Mouse (Mus musculus) brown adipose tissue, adult 24 weeks (tissue): ENCODE measurements around the gene Zfp868. TPM values are rescaled to one million over a fixed set of nuclear protein-coding genes. Genes with fewer than 3 reads are reported as not detected.
"Not testable (repeated sequence)": the region's sequence is repeated elsewhere in the genome, so short reads cannot be mapped to it uniquely, and the experiment has no call there.

ENCODE experiments used
- H3K27ac ChIP-seq: fragments of 200-500 bp; replicated peaks from 2 replicates; pipeline ENCODE4 v1.5.1; 2012; ENCODE audit warnings: low read depth, mild to moderate bottlenecking, low read length
- H3K4me1 ChIP-seq: fragments of 200-500 bp; 2 replicates; pipeline ENCODE4 v1.6.1; 2012; ENCODE audit warnings: low read length, mixed read lengths; ENCODE audit not compliant: control insufficient read depth, insufficient read depth, insufficient read length
- H3K4me3 ChIP-seq: fragments of 200-500 bp; 2 replicates; pipeline ENCODE4 v1.5.1; 2012; ENCODE audit warnings: low read depth, mild to moderate bottlenecking, low read length, moderate library complexity; ENCODE audit not compliant: insufficient read depth
- polyA plus RNA-seq: library from polyadenylated mRNA; stranded (reverse); fragments of >200 nt; gene quantifications from 2 replicates; pipeline ENCODE4 v1.2.4, GENCODE M21; 2012; ENCODE audit not compliant: missing spikeins, insufficient read depth, insufficient read length

Gene Zfp868
- polyA plus RNA-seq, result 6.7 and 7.7 TPM in 2 replicates

DNA sequence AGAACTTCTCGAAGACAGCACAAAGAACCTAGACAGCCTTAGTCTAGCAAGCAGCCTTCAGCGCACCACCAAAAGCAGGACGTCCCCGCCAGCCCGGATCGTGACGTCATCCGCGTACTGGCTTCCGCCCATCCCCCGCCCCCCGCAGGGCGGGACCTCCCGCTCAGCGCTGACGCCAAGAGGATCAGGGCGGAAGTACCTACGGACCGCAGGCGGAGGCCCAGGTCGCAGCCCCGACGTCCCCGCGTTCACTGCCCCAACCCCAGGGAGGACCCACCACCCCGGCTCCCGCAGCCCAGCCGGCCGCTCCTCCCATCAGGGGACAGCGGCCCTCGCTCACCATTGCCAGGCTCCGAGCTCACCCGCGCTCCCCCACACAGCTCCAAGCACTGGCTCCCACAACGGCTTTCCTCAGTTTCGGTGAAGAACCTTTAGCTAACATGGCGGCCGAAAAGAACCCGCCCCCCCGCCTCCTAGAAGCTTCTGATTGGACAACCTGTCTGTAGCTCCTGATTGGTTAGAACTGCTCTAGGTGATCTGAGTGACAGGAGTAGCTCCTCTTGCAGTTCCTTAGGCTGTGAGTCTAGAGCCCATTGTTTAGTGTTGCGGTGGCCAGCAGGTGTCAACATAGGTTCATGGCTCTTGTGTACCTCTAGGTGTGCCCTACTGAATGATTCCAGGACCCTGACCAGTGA is at the start of gene Zfp868:
TSS of gene Zfp868 (minus strand) at position 454 of the 695 bp plus-strand sequence.
- peak within 1 kb of the TSS; percentile 97 for H3K27ac ChIP-seq
- peak within 1 kb of the TSS; percentile 89 for H3K4me3 ChIP-seq
- 0 out of 2 replicates have a peak, but pooled peaks cover 3% of the 10 kb centered on the region for H3K4me1 ChIP-seq

DNA sequence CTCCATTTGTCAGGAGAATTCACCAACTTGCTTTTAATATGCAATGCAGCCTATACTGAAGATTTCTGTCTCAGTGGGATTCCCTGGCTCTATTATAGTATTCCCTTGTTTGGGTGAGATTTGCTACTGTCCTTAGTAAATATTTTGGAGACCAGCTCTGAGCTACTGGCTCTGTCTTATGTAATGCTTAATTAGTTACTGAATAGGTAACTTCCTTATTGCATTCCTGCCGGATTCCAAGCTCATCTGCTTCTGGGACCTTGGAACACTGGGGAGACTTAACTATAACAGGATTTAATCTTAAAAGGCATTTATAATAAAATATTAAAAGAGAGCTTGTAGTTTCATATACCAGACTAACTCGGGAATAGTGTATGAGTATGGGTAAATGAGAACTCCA is 39.7 kb upstream of the Zfp868 start:
- H3K4me3 ChIP-seq, H3K4me1 ChIP-seq, H3K27ac ChIP-seq: not testable (repeated sequence)

DNA sequence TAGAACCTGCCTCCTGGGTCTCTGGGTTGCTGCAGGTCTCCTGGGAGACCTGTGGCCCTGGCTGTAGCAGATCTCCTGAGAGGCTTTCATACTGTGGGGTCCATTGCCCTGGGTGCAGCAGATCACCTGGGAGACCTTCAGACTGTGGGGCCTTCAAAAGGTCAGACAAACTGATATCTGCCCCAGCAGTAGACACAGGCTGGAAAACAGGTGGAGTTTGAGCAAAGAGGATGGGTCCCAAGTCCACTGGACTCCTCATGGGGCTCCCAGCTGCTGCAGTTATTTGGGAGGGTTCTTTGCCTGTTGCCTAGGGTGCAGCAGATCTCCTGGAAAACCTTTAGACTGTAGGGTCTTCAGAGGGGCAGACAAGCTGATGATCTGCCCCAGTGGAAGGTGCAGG is 35.9 kb upstream of the Zfp868 start:
- Histone ChIP-seq H3K4me3 (no peak overlapping the region), H3K4me1 (no peaks in the 10 kb centered on the region)

DNA sequence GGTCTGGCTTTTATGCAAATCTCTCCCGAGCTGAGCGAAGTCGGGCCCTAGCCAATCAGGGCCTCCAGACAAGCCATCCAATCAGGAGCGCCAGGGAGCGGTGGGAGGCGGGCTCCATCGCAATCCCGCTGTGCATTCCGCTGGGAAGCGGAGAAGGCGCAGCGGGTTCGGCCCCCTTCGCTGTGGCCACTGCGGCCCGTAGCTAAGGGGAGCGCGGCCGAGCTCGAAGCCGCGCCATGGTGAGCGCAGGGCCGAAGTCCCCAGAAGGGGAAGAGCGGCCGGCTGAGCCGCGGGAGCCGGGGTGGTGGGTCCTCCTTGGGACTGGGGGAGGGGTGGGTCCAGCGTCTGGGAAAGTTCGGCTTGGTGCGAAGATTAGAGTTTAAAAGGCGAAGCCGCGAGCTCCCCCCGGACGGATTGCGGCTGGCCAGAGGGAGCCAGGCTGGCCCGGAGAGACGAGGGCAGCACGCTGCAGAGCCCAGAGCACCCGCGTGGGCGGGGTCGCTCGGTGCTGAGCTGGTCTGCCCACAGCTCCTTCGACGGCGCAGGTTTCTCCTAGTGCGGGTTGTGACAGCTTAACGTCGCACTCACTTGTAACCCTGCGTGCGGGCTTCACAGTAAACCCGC is 29.1 kb upstream of the Zfp868 start, which contains the start of gene Zfp964:
TSS of gene Zfp964 (plus strand) at position 122 of the 624 bp plus-strand sequence.
- H3K27ac ChIP-seq, result no peak within 1 kb of the TSS
- H3K4me1 ChIP-seq, result no peaks in the 10 kb centered on the region
- peak within 1 kb of the TSS; percentile 63 for H3K4me3 ChIP-seq

More for the DNA sequence above, 35.9 kb upstream of the Zfp868 start:
- H3K27ac ChIP-seq, result no peak overlapping the region

DNA sequence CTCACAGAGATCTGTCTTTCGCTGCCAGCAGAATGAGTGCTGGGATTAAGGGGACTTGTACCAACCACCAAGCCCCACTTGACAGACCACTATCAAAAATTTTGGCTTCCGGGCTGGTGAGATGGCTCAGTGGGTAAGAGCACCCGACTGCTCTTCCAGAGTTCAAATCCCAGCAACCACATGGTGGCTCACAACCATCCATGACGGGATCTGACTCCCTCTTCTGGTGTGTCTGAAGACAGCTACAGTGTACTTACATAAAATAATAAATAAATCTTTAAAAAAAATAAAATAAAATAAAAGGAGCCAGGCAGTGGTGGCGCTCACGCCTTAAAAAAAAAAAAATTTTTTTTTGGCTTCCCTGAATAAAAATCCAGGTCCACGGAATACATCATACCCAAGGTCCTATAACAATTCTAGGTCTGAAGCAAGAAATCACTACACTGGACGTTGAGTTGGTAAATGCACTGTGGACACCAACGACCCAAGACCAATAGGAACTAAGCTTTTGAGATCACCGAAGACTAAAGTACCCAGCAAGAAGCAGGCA is 28.5 kb upstream of the Zfp868 start:
- Histone ChIP-seq H3K4me3 (peak overlapping the region; percentile 50), H3K27ac (no peak overlapping the region), H3K4me1 (no peaks in the 10 kb centered on the region)

DNA sequence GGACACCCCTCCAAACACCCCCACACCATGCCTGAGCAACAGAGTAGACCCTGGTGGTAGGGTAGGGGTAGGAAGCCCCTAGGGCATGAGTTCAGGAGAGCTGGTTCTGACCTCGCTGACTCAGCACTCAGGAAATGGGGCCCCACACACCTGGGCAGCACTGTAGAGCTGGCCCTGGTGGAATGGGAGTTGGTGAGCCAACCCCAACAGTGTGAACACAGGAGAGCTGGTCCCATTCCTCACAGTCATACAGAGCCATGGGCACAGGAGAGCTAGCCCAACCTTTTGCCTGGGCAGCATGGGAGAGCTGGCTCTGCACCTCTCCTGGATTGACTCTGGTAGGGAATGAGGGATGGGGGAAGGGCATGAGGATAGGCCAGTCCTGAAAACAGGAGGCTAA is 7.3 kb downstream of the Zfp868 start:
- H3K4me3 ChIP-seq, result no peak overlapping the region

DNA sequence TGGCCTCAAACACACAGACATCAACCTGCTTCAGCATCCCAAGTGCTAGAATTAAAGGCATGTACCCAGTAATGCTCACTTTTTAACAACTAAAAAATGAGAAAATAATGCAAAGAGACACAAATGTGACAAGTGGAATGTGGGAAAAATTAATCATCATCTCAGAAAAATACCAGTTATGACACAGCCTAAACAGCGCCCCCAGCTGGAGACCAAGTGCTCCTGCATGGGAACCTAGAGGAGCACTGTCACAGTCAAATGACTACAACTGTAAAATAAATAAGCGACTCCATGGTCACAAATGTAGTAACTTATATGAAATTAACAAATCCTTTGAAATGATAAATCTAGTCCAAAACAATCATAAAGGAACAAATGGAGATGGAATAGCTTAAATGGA is 10.7 kb downstream of the Zfp868 start:
- no peaks in the 10 kb centered on the region for H3K4me1 ChIP-seq
- H3K27ac ChIP-seq, result no peak overlapping the region

More for the DNA sequence above, 7.3 kb downstream of the Zfp868 start:
- Histone ChIP-seq H3K27ac (no peak overlapping the region), H3K4me1 (no peaks in the 10 kb centered on the region)

DNA sequence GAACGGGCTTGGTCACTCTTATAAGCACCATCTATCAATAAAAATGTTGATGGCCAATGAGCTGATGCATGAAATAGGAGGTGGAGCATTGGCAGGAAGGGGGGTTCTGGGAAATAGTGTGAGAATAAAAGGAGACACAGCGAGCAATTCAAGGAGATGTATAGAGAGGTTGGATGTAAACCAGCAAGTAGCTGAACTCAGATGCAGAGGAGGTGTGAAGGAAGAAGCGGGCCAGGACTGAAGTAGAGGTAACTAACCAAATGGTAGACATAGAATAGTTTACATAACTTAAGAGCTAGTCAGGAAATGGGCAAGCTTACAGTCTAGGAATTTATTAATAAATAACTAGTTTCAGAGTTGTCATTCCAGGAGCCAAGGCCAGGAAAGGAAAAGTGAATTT is 27.8 kb downstream of the Zfp868 start:
- not testable (repeated sequence) for H3K27ac ChIP-seq, H3K4me1 ChIP-seq, H3K4me3 ChIP-seq

More for the DNA sequence above, 10.7 kb downstream of the Zfp868 start:
- H3K4me3 ChIP-seq, result no peak overlapping the region

DNA sequence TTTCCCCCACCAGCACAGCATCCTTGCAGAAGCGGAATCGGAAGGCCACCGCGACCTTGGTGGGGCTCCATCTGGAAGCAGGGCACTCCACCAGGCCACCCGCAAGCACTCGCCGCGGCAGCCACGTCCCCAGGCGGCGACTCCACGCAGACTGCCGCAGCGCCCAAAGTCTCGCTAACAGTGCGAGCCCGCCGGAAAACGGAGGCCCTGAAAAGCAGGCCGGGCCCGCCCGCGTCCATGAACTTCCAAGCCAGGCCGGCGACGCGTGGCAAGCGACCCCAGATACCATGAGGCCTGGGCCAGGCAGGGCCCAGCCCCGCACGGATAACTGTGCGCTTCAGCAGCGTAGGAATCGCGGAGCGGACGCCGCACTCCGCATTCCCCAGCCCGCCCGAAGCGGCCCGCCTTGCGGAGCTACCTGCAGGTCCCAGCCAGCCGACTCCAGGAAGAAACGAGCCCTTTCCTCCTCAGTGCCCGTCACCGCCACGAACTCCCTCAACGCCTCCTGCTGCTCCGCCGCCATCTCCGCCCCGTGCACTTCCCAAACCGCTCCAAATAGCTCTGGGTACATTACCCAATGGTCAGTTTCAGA is 40.6 kb downstream of the Zfp868 start:
- H3K4me3 ChIP-seq, result peak overlapping the region; percentile 58
- no peak overlapping the region for H3K27ac ChIP-seq
- no peaks in the 10 kb centered on the region; the same call in 1 of the 2 replicates for H3K4me1 ChIP-seq

DNA sequence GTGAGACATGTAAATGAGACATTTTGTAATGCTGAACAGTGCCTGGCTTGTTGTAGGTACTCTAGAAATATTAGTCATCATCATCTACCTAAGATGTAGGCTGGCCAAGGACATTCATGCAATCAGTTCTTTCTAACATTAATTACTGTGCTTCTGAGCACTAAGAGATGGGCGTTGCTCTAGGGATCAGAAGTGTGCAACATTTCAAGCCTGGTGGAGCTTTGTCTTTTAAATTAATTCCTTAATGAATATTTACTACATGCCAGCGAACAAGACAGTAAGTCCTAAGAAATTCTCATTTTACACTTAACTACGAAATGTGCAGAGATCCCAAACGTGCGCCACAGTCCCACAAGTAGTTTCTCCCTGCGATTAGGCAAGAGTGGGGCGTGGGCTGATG is 41.1 kb downstream of the Zfp868 start:
- peak overlapping the region; percentile 58 for H3K4me3 ChIP-seq
- not testable (repeated sequence) for H3K27ac ChIP-seq, H3K4me1 ChIP-seq

Other genes starting within 250 kb of the Zfp868 start
- not detected in 2 replicates for gene Gm9495, start 172.0 kb downstream of the Zfp868 start, polyA plus RNA-seq
- gene Gm7697, start 102.6 kb downstream of the Zfp868 start, polyA plus RNA-seq, result not detected in 2 replicates
- 1.8 and 2.6 TPM in 2 replicates for gene Zfp964, start 28.9 kb upstream of the Zfp868 start, polyA plus RNA-seq
- 10.6 and 13.3 TPM in 2 replicates for gene Zfp869, start 85.2 kb upstream of the Zfp868 start, polyA plus RNA-seq
- gene Zfp963, start 124.4 kb upstream of the Zfp868 start, polyA plus RNA-seq, result 1.6 and 2.2 TPM in 2 replicates
- gene Gm20422, start 149.3 kb upstream of the Zfp868 start, polyA plus RNA-seq, result not detected in 2 replicates
- 7.5 and 9.3 TPM in 2 replicates for gene Atp13a1, start 165.6 kb upstream of the Zfp868 start, polyA plus RNA-seq
- gene Zfp866, start 165.6 kb upstream of the Zfp868 start, polyA plus RNA-seq, result 5.3 and 8.6 TPM in 2 replicates
- 3.8 and 4.7 TPM in 2 replicates for gene Gmip, start 183.1 kb upstream of the Zfp868 start, polyA plus RNA-seq
- not detected in 2 replicates for gene Lpar2, start 196.9 kb upstream of the Zfp868 start, polyA plus RNA-seq
- not detected in 2 replicates for gene Pbx4, start 206.9 kb upstream of the Zfp868 start, polyA plus RNA-seq